Comparison of ENCODE assay signal across 31 mouse cellular contexts in the genomic region with DNA sequence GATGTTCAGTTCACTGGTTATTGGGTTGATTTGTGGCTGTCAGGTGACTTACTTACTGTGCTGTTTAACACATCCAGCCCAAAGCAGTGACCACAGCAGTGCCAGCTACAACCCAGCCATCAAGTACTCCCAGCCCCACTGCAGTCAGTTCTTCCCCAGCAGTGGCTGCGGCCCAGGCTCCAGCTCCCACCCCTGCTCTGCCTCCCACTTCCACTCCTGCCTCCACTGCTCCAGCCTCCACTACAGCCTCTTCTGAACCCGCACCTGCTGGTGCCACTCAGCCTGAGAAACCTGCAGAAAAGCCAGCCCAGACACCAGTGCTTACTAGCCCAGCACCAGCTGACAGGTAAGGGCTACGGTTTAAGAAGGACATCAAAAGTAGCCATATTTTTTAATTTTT.
"Had no signal": no experiment of that assay in that cellular context is flagged by ENCODE, and none has a peak within 500 bp of the region (broad histone marks: within the 10 kb centered on the region; RNA-seq: fewer than 3 reads in every experiment).

No protein-coding gene starts in this region.

- H3K27me3 ChIP-seq: limb, embryonic 12.5 days; limb, embryonic 13.5 days; limb, embryonic 15.5 days; liver, embryonic 12.5 days; liver, embryonic 13.5 days; liver, embryonic 15.5 days; lung, embryonic 15.5 days; megakaryocyte, embryonic 14.5 days; midbrain, embryonic 12.5 days; midbrain, embryonic 13.5 days; midbrain, embryonic 15.5 days; neural tube, embryonic 12.5 days; neural tube, embryonic 13.5 days had no signal

- H3K4me2 ChIP-seq: limb, embryonic 12.5 days; limb, embryonic 13.5 days; limb, embryonic 15.5 days; liver, embryonic 11.5 days; liver, embryonic 12.5 days; liver, embryonic 13.5 days; liver, embryonic 15.5 days; lung, embryonic 14.5 days; lung, embryonic 15.5 days; midbrain, embryonic 11.5 days; midbrain, embryonic 12.5 days; midbrain, embryonic 13.5 days; midbrain, embryonic 15.5 days; neural tube, embryonic 12.5 days; neural tube, embryonic 13.5 days had no signal

- ATAC-seq: liver, embryonic 12.5 days; liver, postnatal 0 days; lung, postnatal 0 days; midbrain, embryonic 13.5 days; midbrain, embryonic 15.5 days had no signal

- H3K9ac ChIP-seq: limb, embryonic 12.5 days; limb, embryonic 13.5 days; limb, embryonic 15.5 days; liver, embryonic 12.5 days; liver, embryonic 13.5 days; liver, embryonic 14.5 days; liver, embryonic 15.5 days; liver, postnatal 0 days; lung, embryonic 14.5 days; lung, embryonic 15.5 days; midbrain, embryonic 12.5 days; midbrain, embryonic 13.5 days; midbrain, embryonic 15.5 days; neural tube, embryonic 12.5 days; neural tube, embryonic 13.5 days had no signal

- H3K4me1 ChIP-seq: limb, embryonic 10.5 days; limb, embryonic 12.5 days; limb, embryonic 13.5 days; limb, embryonic 15.5 days; liver, embryonic 12.5 days; lung, embryonic 15.5 days; midbrain, embryonic 10.5 days; midbrain, embryonic 12.5 days; midbrain, embryonic 15.5 days; neural tube, embryonic 12.5 days had no signal

- H3K4me3 ChIP-seq: limb, embryonic 10.5 days; limb, embryonic 12.5 days; limb, embryonic 13.5 days; limb, embryonic 15.5 days; liver, embryonic 12.5 days; liver, embryonic 13.5 days; liver, embryonic 15.5 days; lung, embryonic 15.5 days; megakaryocyte, embryonic 14.5 days; midbrain, embryonic 10.5 days; midbrain, embryonic 12.5 days; midbrain, embryonic 13.5 days; midbrain, embryonic 15.5 days; myocyte; neural tube, embryonic 12.5 days; neural tube, embryonic 13.5 days had no signal

- DNase-seq: left cerebral cortex, postnatal 4 days; liver; liver, embryonic 13.5 days; liver, postnatal 0 days; lung, adult 18-20 months; lung, adult 2 months; lung, embryonic 14.5 days; lung, postnatal 10 days; lung, postnatal 14 days; lung, postnatal 36 days; lung, postnatal 4 days had no signal

- H3K9me3 ChIP-seq: limb, embryonic 10.5 days; limb, embryonic 12.5 days; limb, embryonic 13.5 days; limb, embryonic 15.5 days; liver, embryonic 12.5 days; liver, embryonic 13.5 days; liver, embryonic 15.5 days; lung, embryonic 15.5 days; megakaryocyte, embryonic 14.5 days; midbrain, embryonic 10.5 days; midbrain, embryonic 12.5 days; midbrain, embryonic 13.5 days; midbrain, embryonic 15.5 days; neural tube, embryonic 12.5 days; neural tube, embryonic 13.5 days had no signal

- H3K27ac ChIP-seq: limb, embryonic 10.5 days; limb, embryonic 12.5 days; limb, embryonic 13.5 days; limb, embryonic 15.5 days; liver, embryonic 12.5 days; liver, embryonic 13.5 days; liver, embryonic 14.5 days; liver, embryonic 15.5 days; lung, embryonic 15.5 days; macrophage; midbrain, embryonic 10.5 days; midbrain, embryonic 12.5 days; midbrain, embryonic 13.5 days; midbrain, embryonic 15.5 days; neural tube, embryonic 12.5 days; neural tube, embryonic 13.5 days had no signal
